ENCODE assay signal across 1 mouse cellular context in the genomic region with DNA sequence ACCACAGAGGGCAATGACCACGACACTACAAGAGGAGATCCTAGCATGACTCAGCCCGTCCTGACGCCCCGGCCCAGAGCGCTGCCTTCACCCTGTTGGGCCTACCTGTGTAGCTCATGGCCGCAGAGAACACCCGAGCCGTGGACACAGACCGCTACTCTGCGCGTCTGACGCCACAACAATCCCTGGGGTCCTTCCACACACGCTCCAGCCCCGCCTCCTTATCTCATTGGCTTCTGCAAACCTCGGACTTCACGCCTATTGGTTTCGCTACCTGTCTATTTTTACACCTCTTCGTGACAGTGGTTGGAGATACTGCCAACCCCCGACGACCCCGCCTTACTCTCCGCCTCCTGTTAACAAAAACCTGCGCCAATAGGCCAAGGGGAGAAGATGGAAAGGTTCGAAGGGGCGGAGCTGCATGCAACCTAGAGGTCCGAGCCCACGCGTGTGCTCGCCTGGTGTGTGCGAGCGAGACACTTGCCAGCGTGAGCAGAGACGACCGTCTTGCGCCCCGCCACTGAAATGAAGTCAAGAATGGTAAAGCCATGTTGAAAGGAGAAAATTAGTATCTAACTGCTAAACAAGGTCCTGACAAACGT.
A peak's percentile ranks its signal among the peaks of the same experiment; 100 is the strongest.
TF ChIP-seq lines count a peak whose summit lies in the region.

Akap8l (minus strand) TSS at position 226 of the 602 bp plus-strand sequence.

TF ChIP-seq in CH12.LX, 34 proteins besides CTCF, POLR2A, EP300 and RAD21 (continued from another document):
- TF ChIP-seq MXI1 (IDR thresholded peaks at IDR 0.05; ENCODE audit: low read depth, low read length) = peak; percentile 94
- no peak for TF ChIP-seq ZKSCAN1 (IDR thresholded peaks at IDR 0.05; ENCODE audit: borderline replicate concordance, low read depth, low read length)
- TF ChIP-seq PAX5 (IDR thresholded peaks at IDR 0.05; ENCODE audit: low read length) = no peak
- no peak for TF ChIP-seq MEF2A (IDR thresholded peaks at IDR 0.05; ENCODE audit: borderline replicate concordance, low read depth, low read length)
- TF ChIP-seq CHD1 (IDR thresholded peaks at IDR 0.05; ENCODE audit: low read depth, low read length) = no peak
- no peak for TF ChIP-seq BHLHE40 (IDR thresholded peaks at IDR 0.05; ENCODE audit: low read depth, low read length)
- 0 out of 2 replicates have a peak, but pooled peaks have one; percentile 1 for TF ChIP-seq MAZ (IDR thresholded peaks at IDR 0.05; ENCODE audit: low read depth, low read length)
- TF ChIP-seq NELFE (IDR thresholded peaks at IDR 0.05; ENCODE audit: low read depth, low read length) = peak; percentile 88
- no peak for TF ChIP-seq JUND (conservative IDR thresholded peaks at IDR 0.05; ENCODE audit: low read depth, low read length)
- TF ChIP-seq USF1 (IDR thresholded peaks at IDR 0.05; ENCODE audit: low read depth, low read length) = no peak
- TF ChIP-seq UBTF (IDR thresholded peaks at IDR 0.05; ENCODE audit: low read depth, low read length) = no peak
- peak; percentile 73 for TF ChIP-seq TCF12 (IDR thresholded peaks at IDR 0.05; ENCODE audit: low read depth, low read length)
- peak; percentile 53; the same call in 1 of the 2 replicates for TF ChIP-seq MAX (IDR thresholded peaks at IDR 0.05; ENCODE audit: low read length)
- peak; percentile 66; the same call in 1 of the 2 replicates for TF ChIP-seq ZMIZ1 (IDR thresholded peaks at IDR 0.05; ENCODE audit: low read depth, low read length)
- no peak for TF ChIP-seq JUN (IDR thresholded peaks at IDR 0.05; ENCODE audit: insufficient read depth, low read depth, low read length)
- peak; percentile 57 for TF ChIP-seq HCFC1 (IDR thresholded peaks at IDR 0.05; ENCODE audit: low read depth, low read length)
- TF ChIP-seq IRF4 (IDR thresholded peaks at IDR 0.05; ENCODE audit: low read depth, low read length) = peak; percentile 55; the same call in 1 of the 2 replicates
- peak; percentile 97 for TF ChIP-seq CHD2 (IDR thresholded peaks at IDR 0.05; ENCODE audit: low read length)
- peak; percentile 10; the same call in 1 of the 2 replicates for TF ChIP-seq ELF1 (IDR thresholded peaks at IDR 0.05; ENCODE audit: low read depth, low read length)
